Mouse (Mus musculus) small intestine, adult 2 months (tissue): ENCODE measurements around the gene Pde4a.
A peak's percentile ranks its signal among the peaks of the same experiment; 100 is the strongest.

Experiments used
- CTCF ChIP-seq: fragments of 200-500 bp; IDR thresholded peaks from 2 replicates; pipeline ENCODE4 v1.5.1; 2012; ENCODE audit warnings: low read depth, mild to moderate bottlenecking, control low read depth, inconsistent platforms, low read length, moderate library complexity, mixed read lengths; ENCODE audit not compliant: insufficient replicate concordance, insufficient read length; ENCODE audit errors: extremely low read depth
- POLR2A ChIP-seq: fragments of 200-500 bp; IDR thresholded peaks from 2 replicates; pipeline ENCODE4 v1.6.1; 2012; ENCODE audit warnings: low read depth, mild to moderate bottlenecking, control low read depth, inconsistent platforms, low read length, moderate library complexity

GRCm38 (mm10) chr9:21137229-21137628 is 28.3 kb upstream of the Pde4a start:
- peak; percentile 60; the same call in 1 of the 2 replicates for TF ChIP-seq CTCF
- TF ChIP-seq POLR2A, result no peak
